Mouse (Mus musculus) heart, postnatal 0 days (tissue): ENCODE measurements around the gene Zbtb42. TPM values are rescaled to one million over a fixed set of nuclear protein-coding genes. Genes with fewer than 3 reads are reported as not detected.

ENCODE experiments used
- ATAC-seq: fragments of 200-750 bp; cut with Nextera tagmentation; 2 replicates; pipeline ENCODE4 v1.8.0; 2017; ENCODE audit warnings: low read depth, moderate number of reproducible peaks, moderate library complexity; ENCODE audit not compliant: insufficient read depth
- DNase-seq: peaks from one replicate; pipeline ENCODE4 v3.0.0-alpha.2; 2016; ENCODE audit warnings: low spot score
- H3K27ac ChIP-seq: fragments of 300-500 bp; sonication (generic); 2 replicates; pipeline ENCODE4 v1.5.1; 2014; ENCODE audit warnings: low read depth, mild to moderate bottlenecking
- H3K27me3 ChIP-seq: fragments of 300-500 bp; sonication (generic); 2 replicates; pipeline ENCODE4 v1.6.1; 2014; ENCODE audit warnings: low read length, mixed read lengths; ENCODE audit not compliant: control insufficient read depth, insufficient read depth
- H3K36me3 ChIP-seq: fragments of 300-500 bp; sonication (generic); replicated peaks from 2 replicates; pipeline ENCODE4 v1.6.1; 2014; ENCODE audit warnings: low read length, mixed read lengths; ENCODE audit not compliant: control insufficient read depth, insufficient read depth
- H3K4me1 ChIP-seq: fragments of 300-500 bp; sonication (generic); 2 replicates; pipeline ENCODE4 v1.6.1; 2014; ENCODE audit warnings: antibody characterized with exemption; ENCODE audit not compliant: control insufficient read depth, insufficient read depth
- H3K4me2 ChIP-seq: fragments of 300-500 bp; sonication (generic); 2 replicates; pipeline ENCODE4 v1.6.1; 2014; ENCODE audit warnings: low read depth, mild to moderate bottlenecking, low read length, moderate library complexity
- H3K4me3 ChIP-seq: fragments of 300-500 bp; sonication (generic); 2 replicates; pipeline ENCODE4 v1.5.1; 2014; ENCODE audit warnings: low read depth, low read length
- H3K9ac ChIP-seq: fragments of 300-500 bp; sonication (generic); replicated peaks from 2 replicates; pipeline ENCODE4 v1.6.1; 2014; ENCODE audit warnings: low read depth, low read length, mixed read lengths
- H3K9me3 ChIP-seq: fragments of 300-500 bp; sonication (generic); replicated peaks from 2 replicates; pipeline ENCODE4 v1.6.1; 2016; ENCODE audit warnings: low read length; ENCODE audit not compliant: control insufficient read depth
- CTCF ChIP-seq: IDR thresholded peaks from 2 replicates; pipeline ENCODE4 v1.5.1; 2016; ENCODE audit warnings: antibody characterized with exemption, control low read depth, low read depth
- EP300 ChIP-seq: IDR thresholded peaks from 2 replicates; pipeline ENCODE4 v1.6.1; 2016; ENCODE audit warnings: antibody characterized with exemption, low read depth
- whole genome bisulfite sequencing: fragments of 180-500 bp; shearing (Covaris S2); extraction: QIAGEN DNeasy Blood & Tissue Kit; methylation state at CpG from one replicate; pipeline ENCODE4 v1.1.7; 2014; 5-methylcytosine and 5-hydroxymethylcytosine counted together
- polyA plus RNA-seq: library from polyadenylated mRNA; unstranded; fragments of >200 nt; fragmentation: Nextera tagmentation; extraction: Ambion mirVana; gene quantifications from 2 replicates; pipeline ENCODE4 v1.2.1, GENCODE M21; 2015
- total RNA-seq: library from RNA; depleted of rRNA; stranded (reverse); fragments of >200 nt; gene quantifications from 2 replicates; pipeline ENCODE4 v1.2.3, GENCODE M21; 2014; ENCODE audit warnings: low replicate concordance

The Zbtb42 gene
- total and polyA plus RNA-seq, 2 experiments from 2014 or later, result 3.2 to 4.6 TPM

DNA sequence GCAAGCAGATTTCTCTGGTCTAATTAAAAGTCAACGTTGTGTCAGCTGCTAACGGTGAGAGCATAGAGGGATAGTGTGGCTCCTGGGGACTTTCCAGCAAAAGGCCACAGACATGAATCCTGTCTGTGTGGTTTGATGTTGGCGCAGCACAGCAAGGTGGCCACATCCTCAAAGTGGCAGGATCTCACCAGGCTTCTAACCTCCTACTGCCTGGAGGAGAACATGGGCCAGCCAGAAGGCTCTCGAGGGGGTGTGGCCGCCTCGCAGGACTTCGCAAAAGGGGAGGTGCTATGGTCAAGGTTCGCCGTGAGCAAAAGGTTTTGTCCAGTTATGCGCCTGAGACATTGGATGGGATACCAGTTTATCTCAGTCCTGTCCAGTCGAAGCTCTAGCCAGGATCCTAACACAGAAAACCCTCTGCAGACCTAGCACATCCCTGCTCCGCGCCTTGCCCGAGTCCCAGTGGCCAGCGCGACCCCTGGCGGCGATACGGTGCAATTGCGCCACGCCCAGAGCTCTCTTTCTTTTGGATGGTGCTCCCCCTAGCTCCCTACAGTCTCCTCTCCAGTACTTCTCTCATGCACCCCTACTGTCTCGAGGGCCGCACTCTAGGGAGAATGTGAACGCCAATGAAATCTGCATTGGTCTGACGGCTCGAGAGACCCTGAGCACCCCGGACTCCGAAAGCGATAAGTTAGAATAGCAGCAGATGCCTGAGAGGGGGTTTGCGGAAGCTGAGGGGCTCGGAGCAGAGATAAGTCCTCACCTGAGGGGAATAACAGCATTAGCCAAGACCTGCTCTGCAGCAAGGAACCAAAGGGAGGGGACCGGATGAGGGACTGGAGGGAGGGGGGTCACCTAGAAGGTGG lies 28.3 kb downstream of the Zbtb42 start:
- peak; percentile 81 for ATAC-seq
- Histone ChIP-seq H3K27me3 (peaks cover 14% of the 10 kb centered on the region; the same call in 1 of the 2 replicates), H3K36me3 (no peaks in the 10 kb centered on the region), H3K9ac (no peak overlapping the region), H3K4me3 (no peak overlapping the region), H3K4me1 (no peaks in the 10 kb centered on the region), H3K9me3 (no peaks in the 10 kb centered on the region), H3K27ac (no peak overlapping the region), H3K4me2 (peak overlapping the region; percentile 27; the same call in 1 of the 2 replicates)
- WGBS, result 10% methylated on average over 32 of the region's 32 CpGs
- DNase-seq, result peak; percentile 84
- no peak for TF ChIP-seq EP300
- TF ChIP-seq CTCF, result peak; percentile 100

DNA sequence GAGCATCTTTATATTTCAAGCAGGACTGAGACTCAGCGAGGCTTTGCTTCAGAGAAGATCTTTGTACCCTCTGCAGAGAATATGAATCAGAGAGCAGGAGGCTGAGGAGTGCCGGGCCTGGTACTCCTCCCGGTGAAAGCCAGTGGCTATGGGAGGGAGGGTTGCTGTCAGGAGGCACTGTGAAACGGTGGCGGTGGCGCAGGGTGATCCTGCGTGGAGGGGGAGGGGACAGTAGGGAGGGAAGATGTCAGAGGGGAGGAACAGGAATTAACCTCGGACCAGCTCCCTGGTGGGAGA lies 28.9 kb downstream of the Zbtb42 start:
- Histone ChIP-seq H3K36me3 (no peaks in the 10 kb centered on the region), H3K9ac (no peak overlapping the region), H3K27me3 (peaks cover 12% of the 10 kb centered on the region; the same call in 1 of the 2 replicates), H3K9me3 (no peaks in the 10 kb centered on the region), H3K4me2 (no peak overlapping the region), H3K4me3 (no peak overlapping the region), H3K27ac (no peak overlapping the region), H3K4me1 (no peaks in the 10 kb centered on the region)
- DNase-seq (no peak), ATAC-seq (no peak)
- TF ChIP-seq CTCF (no peak), EP300 (no peak)
- WGBS, result 12% methylated on average over 8 of the region's 8 CpGs

DNA sequence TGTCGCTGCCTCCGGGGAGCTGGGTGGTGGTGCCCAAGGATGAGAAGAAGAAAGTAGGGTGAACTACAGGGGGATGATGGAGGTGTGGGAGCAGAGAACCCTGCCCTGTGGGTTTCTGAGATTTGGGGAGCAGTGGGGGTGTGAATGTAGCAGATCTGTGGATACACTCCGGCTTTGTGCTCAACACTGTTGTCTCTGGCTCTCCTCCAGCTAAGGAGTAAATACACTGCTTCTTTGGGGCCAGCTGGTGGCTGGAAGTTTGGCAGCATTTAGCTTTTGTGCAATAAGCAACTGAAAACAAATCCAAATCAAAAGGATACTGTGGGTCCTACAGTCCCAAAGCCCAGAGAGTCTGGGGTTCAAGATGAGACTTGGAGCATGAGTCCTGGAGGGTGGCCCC lies 35.4 kb downstream of the Zbtb42 start:
- no peaks in the 10 kb centered on the region for H3K9me3 ChIP-seq
- ATAC-seq, result no peak
- DNase-seq, result peak; percentile 17
- TF ChIP-seq CTCF (no peak), EP300 (no peak)
- H3K36me3 ChIP-seq, result no peaks in the 10 kb centered on the region
- 0 out of 2 replicates have a peak, but pooled peaks cover 2% of the 10 kb centered on the region for H3K27me3 ChIP-seq
- no peak overlapping the region for H3K4me2 ChIP-seq
- no peak overlapping the region for H3K9ac ChIP-seq
- no peaks in the 10 kb centered on the region for H3K4me1 ChIP-seq
- no peak overlapping the region for H3K27ac ChIP-seq
- no peak overlapping the region for H3K4me3 ChIP-seq
- 54% methylated on average over 3 of the region's 3 CpGs for WGBS

DNA sequence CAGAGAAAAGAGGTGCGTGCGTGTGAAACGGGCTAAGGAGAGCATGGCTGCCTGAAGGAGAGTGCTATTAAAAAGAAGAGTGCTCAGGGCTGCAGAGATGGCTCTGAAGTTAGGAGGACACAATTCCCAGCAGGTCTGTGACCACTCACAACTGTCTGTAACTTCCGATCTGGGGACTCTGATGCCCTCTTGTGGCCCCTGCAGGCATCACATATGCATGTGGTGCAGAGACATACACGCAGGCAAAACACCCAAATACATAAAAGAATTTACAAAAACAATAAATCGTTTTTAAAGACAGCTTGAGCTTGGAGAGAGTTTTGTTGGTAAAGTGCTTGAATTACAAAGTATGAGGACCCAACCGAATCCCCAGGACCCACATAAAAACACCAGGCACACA lies 38.5 kb downstream of the Zbtb42 start:
- WGBS, result 39% methylated on average over 7 of the region's 7 CpGs
- ATAC-seq (no peak), DNase-seq (no peak)

DNA sequence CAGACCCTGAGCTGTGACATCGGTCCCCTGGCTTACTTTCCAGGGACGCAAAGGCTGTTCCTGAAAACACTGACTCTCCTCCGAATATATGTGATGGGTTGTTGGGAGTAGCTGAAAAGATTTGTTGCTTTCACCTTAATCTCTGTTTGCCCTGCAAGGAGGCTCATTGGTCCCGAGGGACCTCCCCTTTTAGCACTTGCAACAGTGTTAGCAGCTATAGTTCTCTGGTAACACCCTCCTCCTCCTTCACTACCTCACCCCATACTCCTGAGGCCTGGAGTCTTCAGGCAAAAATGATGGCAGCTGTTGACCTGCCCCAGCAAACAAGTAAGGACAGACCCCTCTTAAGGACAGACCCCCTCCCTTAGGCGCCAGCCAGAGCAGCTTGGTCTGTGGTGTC lies 40.4 kb downstream of the Zbtb42 start:
- Histone ChIP-seq H3K36me3 (no peaks in the 10 kb centered on the region), H3K27ac (no peak overlapping the region), H3K27me3 (0 out of 2 replicates have a peak, but pooled peaks cover 7% of the 10 kb centered on the region), H3K9ac (no peak overlapping the region), H3K4me3 (no peak overlapping the region), H3K4me2 (no peak overlapping the region), H3K9me3 (no peaks in the 10 kb centered on the region), H3K4me1 (peaks cover 12% of the 10 kb centered on the region; the same call in 1 of the 2 replicates)
- WGBS, result 67% methylated on average over 5 of the region's 5 CpGs
- DNase-seq, result no peak
- no peak for ATAC-seq
- TF ChIP-seq CTCF (no peak), EP300 (no peak)

More for the DNA sequence above, 38.5 kb downstream of the Zbtb42 start:
- H3K9ac ChIP-seq, result no peak overlapping the region
- no peaks in the 10 kb centered on the region for H3K9me3 ChIP-seq
- H3K4me1 ChIP-seq, result 0 out of 2 replicates have a peak, but pooled peaks cover 8% of the 10 kb centered on the region
- TF ChIP-seq EP300 (no peak), CTCF (peak; percentile 59)
- no peaks in the 10 kb centered on the region for H3K36me3 ChIP-seq
- H3K27me3 ChIP-seq, result 0 out of 2 replicates have a peak, but pooled peaks cover 7% of the 10 kb centered on the region
- no peak overlapping the region for H3K27ac ChIP-seq
- H3K4me3 ChIP-seq, result no peak overlapping the region
- H3K4me2 ChIP-seq, result no peak overlapping the region
